Mouse (Mus musculus): ENCODE measurements at regions not wholly inside any gene's neighbourhood (a gene's known extent, or its start where the extent isn't known, plus 50 kb on each side); places are given as distances from the start of the nearest gene placed in this dataset.

DNA sequence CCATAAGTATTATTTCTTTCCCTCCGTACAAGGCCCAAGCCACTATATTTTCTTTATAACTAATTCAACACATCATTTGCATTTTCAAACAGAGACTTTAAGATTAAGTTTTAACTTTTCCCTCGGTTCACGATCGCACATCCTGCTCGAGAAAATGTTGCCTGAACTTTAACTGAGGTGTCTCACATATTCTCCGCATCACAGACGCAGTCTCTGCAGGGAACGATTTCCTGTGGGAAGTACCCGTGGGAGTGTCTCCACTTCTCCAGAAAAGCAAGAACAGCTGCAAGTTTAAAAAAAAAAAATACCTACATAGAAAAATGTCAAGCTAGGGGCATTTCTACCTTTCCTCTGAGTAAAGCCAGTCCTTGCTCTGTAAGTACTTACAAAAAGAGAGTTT, 581.2 kb downstream of the Efna5 start:
- DNase-seq, result no peak
- intact Hi-C loops (cut with DNase I; ENCODE audit: low total_unique reads), result no loop called here

- DNase-seq, result no peak
- intact Hi-C loops (cut with DNase I; ENCODE audit: low total_unique reads), result no loop called here
These were observed 583.6 kb downstream of the Efna5 start for GRCm38 (mm10) chr17:62297393-62298060.

- DNase-seq, result no peak
- intact Hi-C loops (cut with DNase I; ENCODE audit: low total_unique reads), result no loop called here
These were observed 585.7 kb downstream of the Efna5 start for GRCm38 (mm10) chr17:62295412-62295811.

- no peak for DNase-seq
- intact Hi-C loops (cut with DNase I; ENCODE audit: low total_unique reads), result no loop called here
These were observed 588.4 kb downstream of the Efna5 start for GRCm38 (mm10) chr17:62292703-62293102.

- DNase-seq, result no peak
- intact Hi-C loops (cut with DNase I; ENCODE audit: low total_unique reads), result no loop called here
These were observed 593.5 kb downstream of the Efna5 start for GRCm38 (mm10) chr17:62287666-62288065.

DNA sequence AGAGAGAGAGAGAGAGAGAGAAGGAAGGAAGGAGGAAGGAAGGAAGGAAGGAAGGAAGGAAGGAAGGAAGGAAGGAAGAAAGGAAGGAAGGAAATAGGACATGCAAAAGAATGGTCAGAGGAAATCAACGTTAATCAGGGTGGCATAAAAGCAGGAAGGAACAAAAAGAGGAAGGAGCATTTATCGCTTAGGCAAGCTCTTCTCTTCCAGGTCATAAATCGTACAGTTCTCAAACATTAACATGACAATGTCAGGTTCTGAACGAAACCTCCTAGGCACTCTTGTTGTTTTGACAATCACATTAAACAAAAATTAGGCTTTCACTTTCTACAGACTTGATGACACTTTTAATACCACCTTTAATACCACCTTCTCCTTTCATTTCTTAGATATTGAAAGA, 594.0 kb downstream of the Efna5 start:
- intact Hi-C loops (cut with DNase I; ENCODE audit: low total_unique reads), result no loop called here
- DNase-seq, result no peak

DNA sequence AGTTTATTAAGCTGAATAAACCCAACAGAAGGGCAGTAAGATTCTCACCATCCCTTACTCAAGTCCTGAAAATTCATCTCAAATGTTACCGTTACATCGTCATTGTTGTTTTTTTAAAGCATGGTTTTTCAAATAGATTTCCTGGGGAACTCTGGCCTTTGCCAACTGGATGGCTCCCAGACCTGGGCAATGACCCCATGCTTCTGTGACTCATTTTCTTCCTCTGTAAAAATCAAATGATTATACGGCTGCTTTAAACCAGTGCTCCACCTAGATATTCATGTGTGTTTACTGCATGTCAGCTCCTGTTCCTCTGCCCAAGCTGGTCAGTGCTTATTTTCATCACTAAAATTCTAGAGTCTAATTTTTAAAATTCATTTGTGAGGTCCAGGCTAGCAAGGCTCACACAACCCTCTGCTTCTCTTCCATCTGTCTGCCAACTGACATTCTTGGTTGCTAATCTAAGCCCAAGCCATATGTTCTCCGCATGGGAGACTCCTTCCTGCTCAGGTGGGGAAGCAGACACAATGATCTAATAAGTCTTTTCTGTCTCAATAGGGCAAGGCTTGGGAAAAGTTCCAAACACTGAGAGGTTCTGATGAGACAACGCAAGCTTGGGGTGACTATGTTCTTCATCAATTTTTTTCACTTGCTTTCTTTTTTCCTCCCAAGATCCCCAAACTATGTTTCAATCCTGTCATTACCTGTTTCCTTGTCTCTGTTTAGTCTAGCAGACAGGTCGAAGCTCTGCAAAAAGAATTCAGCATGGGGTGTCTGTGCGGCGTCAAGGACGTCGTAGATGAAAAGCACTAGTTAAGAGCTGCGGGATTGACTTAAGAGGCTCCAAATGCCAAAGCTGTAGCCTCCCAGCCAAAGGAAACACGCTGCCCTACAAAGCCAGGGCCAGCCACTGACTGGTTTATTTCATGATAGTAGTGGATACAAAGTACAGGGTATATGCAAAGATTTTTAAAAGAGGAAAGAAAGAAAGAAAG, 594.7 kb downstream of the Efna5 start:
- no peak for DNase-seq
- intact Hi-C loops (cut with DNase I; ENCODE audit: low total_unique reads), result no loop called here

GRCm38 (mm10) chr17:62280201-62280600, 600.9 kb downstream of the Efna5 start:
- no peak for DNase-seq
- intact Hi-C loops (cut with DNase I; ENCODE audit: low total_unique reads), result no loop called here

GRCm38 (mm10) chr17:62271399-62271798, 609.7 kb downstream of the Efna5 start:
- no peak for DNase-seq
- intact Hi-C loops (cut with DNase I; ENCODE audit: low total_unique reads), result no loop called here

DNA sequence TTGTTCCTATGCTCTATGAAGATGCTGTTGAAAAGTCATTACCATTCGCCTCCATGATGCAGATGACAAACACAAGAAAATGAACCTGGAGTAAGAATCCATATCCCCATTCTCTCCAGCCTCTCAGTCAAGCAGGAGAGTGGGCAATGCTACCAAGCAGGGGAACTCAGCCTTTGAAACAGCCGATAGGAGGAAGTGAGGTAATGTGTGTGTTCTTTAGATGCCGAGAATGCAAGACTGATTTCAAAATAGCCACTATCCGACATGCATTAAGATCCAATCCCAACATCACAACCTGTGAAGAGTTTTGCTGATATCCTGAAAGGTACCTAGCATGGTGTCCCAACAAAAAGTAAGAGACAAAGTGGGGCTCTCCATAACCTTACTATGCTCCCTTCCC, 611.8 kb downstream of the Efna5 start:
- no peak for DNase-seq
- intact Hi-C loops (cut with DNase I; ENCODE audit: low total_unique reads), result no loop called here

DNA sequence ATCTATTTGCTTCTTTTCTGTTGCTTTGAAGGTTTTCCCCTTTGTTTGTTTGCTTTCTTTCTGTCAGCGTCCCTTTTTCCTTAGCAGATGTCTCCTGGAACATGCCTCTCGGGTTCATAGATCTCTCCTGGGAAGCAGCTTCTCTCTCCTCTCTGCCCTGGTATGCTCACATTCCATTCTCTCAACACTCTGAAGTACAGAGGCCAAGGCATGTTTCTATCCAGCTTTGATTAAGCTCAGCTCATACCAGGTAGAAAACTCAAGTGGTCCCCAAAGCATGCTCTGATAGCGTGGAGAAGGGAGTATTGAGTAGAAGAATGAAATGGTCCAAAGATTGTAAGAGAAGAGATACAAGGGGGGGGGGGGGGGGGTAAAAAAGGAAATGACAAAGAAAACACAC, 627.7 kb downstream of the Efna5 start:
- DNase-seq, result no peak
- intact Hi-C loops (cut with DNase I; ENCODE audit: low total_unique reads), result no loop called here

GRCm38 (mm10) chr17:62248011-62248410, 633.1 kb downstream of the Efna5 start:
- intact Hi-C loops (cut with DNase I; ENCODE audit: low total_unique reads), result no loop called here

DNA sequence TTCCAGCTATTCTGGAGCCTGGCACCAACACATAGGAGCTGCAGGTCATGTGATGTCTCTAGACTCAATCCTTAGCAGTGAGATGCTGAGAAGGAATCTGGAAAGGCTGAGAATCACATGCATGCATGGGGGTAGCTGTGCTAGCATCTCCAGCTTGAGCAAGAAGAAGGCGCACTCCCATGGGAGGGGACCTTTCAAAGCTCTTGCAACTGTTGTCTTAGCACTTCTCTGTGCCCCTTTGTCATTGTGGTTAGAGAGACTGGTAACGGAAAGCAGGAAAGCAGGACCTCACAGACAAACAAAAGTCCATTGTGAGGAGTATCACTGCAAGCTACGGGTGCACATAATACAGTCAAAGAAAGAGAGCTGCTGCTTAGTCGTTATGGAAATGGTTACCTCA, 634.5 kb downstream of the Efna5 start:
- intact Hi-C loops (cut with DNase I; ENCODE audit: low total_unique reads), result no loop called here
- DNase-seq, result no peak

More at GRCm38 (mm10) chr17:62248011-62248410, 633.1 kb downstream of the Efna5 start:
- DNase-seq, result no peak

DNA sequence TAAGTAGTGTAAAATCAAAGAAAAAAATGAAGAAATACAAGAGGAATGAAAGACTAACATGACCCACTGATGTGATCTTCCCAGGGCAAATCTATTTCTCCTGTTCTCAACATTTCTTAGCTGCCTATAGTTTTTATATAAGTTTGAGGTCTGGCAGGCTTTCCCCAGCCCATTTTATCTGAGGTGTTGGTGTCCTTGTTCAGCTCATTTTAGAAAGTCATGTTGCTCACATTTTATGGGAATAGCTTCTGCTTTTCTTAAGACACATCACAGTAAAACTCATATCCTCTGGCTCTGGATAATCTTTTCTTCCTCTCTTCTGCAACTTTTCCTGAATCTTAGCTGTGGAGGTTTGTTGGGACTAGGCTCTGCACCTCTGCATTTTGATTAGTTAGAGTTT, 650.2 kb downstream of the Efna5 start:
- intact Hi-C loops (cut with DNase I; ENCODE audit: low total_unique reads), result no loop called here
- DNase-seq, result no peak

DNA sequence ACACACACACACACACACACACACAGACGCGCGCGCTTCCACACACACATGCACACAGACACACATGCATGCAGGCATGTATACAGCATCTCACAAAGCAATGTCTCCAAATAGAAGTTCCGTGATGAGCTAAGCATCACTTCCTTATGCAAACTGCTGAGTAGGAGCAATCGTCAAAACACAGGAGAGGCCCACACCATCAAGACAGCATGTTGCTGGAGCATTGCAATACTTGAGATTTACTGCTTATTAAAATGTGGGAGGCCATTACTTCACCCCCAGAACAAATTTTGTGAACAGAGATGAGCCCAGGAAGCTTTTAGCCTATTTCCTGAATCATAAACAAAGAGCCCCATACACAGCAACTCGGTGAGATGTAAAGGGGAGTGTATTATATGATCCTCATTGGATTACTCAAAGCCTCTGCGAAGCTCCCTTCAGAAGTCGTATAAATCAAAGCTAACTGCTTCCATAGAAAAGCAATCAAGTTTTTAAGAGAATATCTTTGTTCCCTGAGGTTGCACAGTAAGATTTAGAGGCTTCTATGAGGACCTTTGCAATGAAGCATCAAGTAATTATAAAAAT, 670.6 kb downstream of the Efna5 start:
- no peak for DNase-seq
- intact Hi-C loops (cut with DNase I; ENCODE audit: low total_unique reads), result no loop called here

- intact Hi-C loops (cut with DNase I; ENCODE audit: low total_unique reads), result no loop called here
- DNase-seq, result no peak
These were observed 678.5 kb downstream of the Efna5 start for GRCm38 (mm10) chr17:62202658-62203057.

DNA sequence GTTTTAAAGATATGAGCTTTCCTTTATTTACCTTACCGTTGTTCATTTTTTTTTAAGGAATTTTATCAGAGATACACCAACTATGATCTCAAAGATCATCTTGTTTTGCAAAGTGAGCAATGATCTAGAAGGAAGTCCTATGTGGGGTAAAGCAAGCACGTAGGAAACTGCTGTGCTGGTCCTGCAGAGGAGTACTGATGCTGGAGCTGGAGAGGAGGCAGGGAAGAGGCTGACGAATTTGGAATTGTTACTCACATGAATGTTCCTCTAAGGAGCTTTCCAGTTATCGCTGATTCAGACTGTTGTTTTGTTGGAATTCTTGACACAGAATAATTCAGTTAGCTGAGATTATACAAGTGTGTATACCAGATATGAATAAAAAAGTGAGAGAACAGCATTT, 680.6 kb downstream of the Efna5 start:
- intact Hi-C loops (cut with DNase I; ENCODE audit: low total_unique reads), result no loop called here
- no peak for DNase-seq

- intact Hi-C loops (cut with DNase I; ENCODE audit: low total_unique reads), result no loop called here
- DNase-seq, result no peak
These were observed 681.6 kb downstream of the Efna5 start for GRCm38 (mm10) chr17:62199559-62199958.

GRCm38 (mm10) chr17:62178612-62179210, 702.4 kb downstream of the Efna5 start:
- intact Hi-C loops (cut with DNase I; ENCODE audit: low total_unique reads), result no loop called here
- no peak for DNase-seq

- no peak for DNase-seq
- intact Hi-C loops (cut with DNase I; ENCODE audit: low total_unique reads), result no loop called here
These were observed 704.8 kb downstream of the Efna5 start for GRCm38 (mm10) chr17:62176336-62176735.

All from gastrocnemius, postnatal 14 days (tissue).